Mouse (Mus musculus) natural killer cell, adult 2 months (primary cell): ENCODE measurements around the gene T.

Experiments
- DNase-seq, 2 experiments: peaks; one replicate each; pipeline ENCODE4 v3.0.0; 2022; ENCODE audit warnings: low spot score in 2 of 2

The T gene

GRCm38 (mm10) chr17:8433121-8433977, 874 bp upstream of the T start:
- DNase-seq, result no peak

GRCm38 (mm10) chr17:8436184-8436583, 2.0 kb downstream of the T start:
- no peak for DNase-seq

GRCm38 (mm10) chr17:8444062-8444461, 9.8 kb downstream of the T start:
- no peak for DNase-seq

GRCm38 (mm10) chr17:8447676-8448192, 13.5 kb downstream of the T start:
- no peak for DNase-seq

GRCm38 (mm10) chr17:8448324-8448723, 14.1 kb downstream of the T start:
- no peak for DNase-seq

- DNase-seq, result no peak
These were observed 21.0 kb downstream of the T start for GRCm38 (mm10) chr17:8455196-8455595.

GRCm38 (mm10) chr17:8455601-8456000, 21.4 kb downstream of the T start:
- no peak for DNase-seq

- DNase-seq, result no peak
These were observed 22.7 kb downstream of the T start for GRCm38 (mm10) chr17:8456856-8457460.

- peak; percentile 18 to 34 for DNase-seq
These were observed 27.3 kb downstream of the T start for GRCm38 (mm10) chr17:8461568-8461967.

- DNase-seq, result peak; percentile 25 to 41
These were observed 29.4 kb downstream of the T start for GRCm38 (mm10) chr17:8463482-8464128.

GRCm38 (mm10) chr17:8467771-8468170, 33.5 kb downstream of the T start:
- DNase-seq, result no peak

GRCm38 (mm10) chr17:8468716-8469344, 34.6 kb downstream of the T start:
- DNase-seq, result peak; percentile 24 to 49

GRCm38 (mm10) chr17:8478554-8478953, 44.3 kb downstream of the T start:
- DNase-seq, result no peak

- no peak for DNase-seq
These were observed 45.4 kb downstream of the T start for GRCm38 (mm10) chr17:8479493-8480128.

GRCm38 (mm10) chr17:8481797-8482196, 47.6 kb downstream of the T start:
- DNase-seq, result no peak

- no peak for DNase-seq
These were observed 48.7 kb downstream of the T start for GRCm38 (mm10) chr17:8482876-8483275.

GRCm38 (mm10) chr17:8484246-8484645, 50.0 kb downstream of the T start:
- DNase-seq, result no peak

- no peak for DNase-seq
These were observed 50.9 kb downstream of the T start for GRCm38 (mm10) chr17:8485146-8485545.

GRCm38 (mm10) chr17:8487824-8488223, 53.6 kb downstream of the T start:
- DNase-seq, result no peak

GRCm38 (mm10) chr17:8490971-8491370, 56.7 kb downstream of the T start:
- no peak for DNase-seq
